Mouse (Mus musculus): Measurements from ENCODE around the gene Arap2. TPM values are rescaled to one million over a fixed set of nuclear protein-coding genes. Genes with fewer than 3 reads are reported as not detected.

The Arap2 gene
- 1.2 and 1.5 TPM in 2 replicates for polyA plus RNA-seq (2016; fragmentation: Nextera tagmentation; extraction: Ambion mirVana)

DNA sequence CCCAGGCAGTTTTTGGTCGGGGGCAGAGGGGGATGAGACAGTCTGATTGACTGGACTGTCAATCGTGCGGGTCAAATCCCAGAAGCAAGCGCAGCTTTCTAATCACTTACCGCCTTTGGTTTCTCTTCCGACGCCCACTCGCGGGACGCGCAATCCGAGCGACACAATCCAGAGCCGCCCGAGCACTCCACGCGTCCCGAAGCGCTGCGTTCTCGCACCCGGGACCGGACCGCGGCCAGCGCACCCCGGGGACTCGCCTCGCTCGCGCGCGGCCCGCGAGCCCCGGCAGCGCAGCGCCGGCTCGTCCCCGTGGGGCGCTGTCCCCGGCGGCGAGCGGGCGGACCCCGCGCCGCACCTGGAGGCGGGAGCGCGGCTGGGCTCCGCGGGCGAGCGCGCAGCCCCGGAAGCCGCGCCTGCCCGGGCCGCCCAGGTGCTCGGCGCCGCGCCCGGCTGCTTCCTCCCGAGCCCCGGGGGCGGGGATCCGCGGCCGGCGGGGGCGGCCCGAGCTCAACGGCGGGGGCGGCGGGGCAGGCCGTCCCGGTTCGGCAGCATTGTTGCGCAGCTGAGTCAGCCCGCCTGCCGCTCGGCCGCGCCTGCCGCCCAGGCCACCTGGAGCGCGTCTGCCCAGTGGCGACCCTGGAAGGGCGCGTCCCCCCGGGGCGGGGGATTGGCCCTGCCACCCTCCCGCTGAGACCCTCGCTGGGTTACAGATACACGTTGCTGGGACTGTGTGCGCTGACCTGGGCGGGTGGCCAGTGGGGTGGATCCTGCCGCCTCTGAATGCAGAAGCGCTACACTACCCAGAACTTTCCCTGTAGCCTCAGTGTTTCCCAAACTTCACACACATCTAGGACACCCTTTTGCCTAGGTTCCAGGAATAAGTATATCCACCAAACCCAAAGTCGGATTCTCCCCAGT, at the start of gene Arap2:
TSS of gene Arap2 (minus strand) at position 376 of the 918 bp plus-strand sequence.
- WGBS: under 1% methylated on average over 79 of the region's 106 CpGs
- no peaks in the 10 kb centered on the region for H3K9me3 ChIP-seq

GRCm38 (mm10) chr5:62815741-62816140, 49.8 kb upstream of the Arap2 start:
- Histone ChIP-seq H3K9me3 (no peaks in the 10 kb centered on the region), H3K4me1 (replicated peaks) (no peaks in the 10 kb centered on the region), H3K4me3 (replicated peaks) (no peak overlapping the region), H3K27ac (no peak overlapping the region), H3K27me3 (no peaks in the 10 kb centered on the region), H3K36me3 (no peaks in the 10 kb centered on the region), H3K9ac (replicated peaks) (no peak overlapping the region), H3K4me2 (no peak overlapping the region)
- WGBS: 61% methylated on average over 1 of the region's 1 CpGs
- ATAC-seq (ENCODE audit: insufficient number of reproducible peaks, insufficient read depth, low FRiP score, low TSS enrichment, low read depth): no peak

More for the DNA sequence above, at the start of gene Arap2:
- peaks cover 21% of the 10 kb centered on the region for H3K27me3 ChIP-seq
- peak within 1 kb of the TSS; percentile 85 for H3K4me2 ChIP-seq
- no peaks in the 10 kb centered on the region for H3K36me3 ChIP-seq
- H3K27ac ChIP-seq: no peak within 1 kb of the TSS
- no peaks in the 10 kb centered on the region for H3K4me1 ChIP-seq (replicated peaks)
- peak; percentile 72 for ATAC-seq (ENCODE audit: insufficient number of reproducible peaks, insufficient read depth, low FRiP score, low TSS enrichment, low read depth)
- peak within 1 kb of the TSS; percentile 67 for H3K4me3 ChIP-seq (replicated peaks)
- H3K9ac ChIP-seq (replicated peaks): peak within 1 kb of the TSS; percentile 65

DNA sequence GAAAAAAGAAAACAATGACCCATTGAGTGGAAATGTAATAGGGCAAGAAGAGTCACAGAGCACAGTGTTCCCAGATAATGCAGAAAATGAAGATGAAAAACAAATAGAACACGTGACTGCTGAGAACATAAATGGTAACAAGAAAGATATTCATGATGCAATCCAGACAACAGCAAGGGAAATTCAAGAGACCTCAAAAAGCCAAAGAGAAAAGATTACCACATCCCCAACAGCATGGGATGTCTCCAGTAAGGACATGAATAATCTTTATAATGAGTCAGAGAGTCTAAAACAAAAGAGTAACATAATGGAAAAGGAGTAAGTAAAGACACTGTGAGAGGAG, 48.1 kb upstream of the Arap2 start:
- Histone ChIP-seq H3K4me3 (replicated peaks) (no peak overlapping the region), H3K9ac (replicated peaks) (no peak overlapping the region), H3K4me1 (replicated peaks) (no peaks in the 10 kb centered on the region), H3K27me3 (no peaks in the 10 kb centered on the region), H3K27ac (no peak overlapping the region), H3K4me2 (no peak overlapping the region), H3K36me3 (no peaks in the 10 kb centered on the region), H3K9me3 (no peaks in the 10 kb centered on the region)
- ATAC-seq (ENCODE audit: insufficient number of reproducible peaks, insufficient read depth, low FRiP score, low TSS enrichment, low read depth): no peak
- WGBS: 78% methylated on average over 1 of the region's 1 CpGs

DNA sequence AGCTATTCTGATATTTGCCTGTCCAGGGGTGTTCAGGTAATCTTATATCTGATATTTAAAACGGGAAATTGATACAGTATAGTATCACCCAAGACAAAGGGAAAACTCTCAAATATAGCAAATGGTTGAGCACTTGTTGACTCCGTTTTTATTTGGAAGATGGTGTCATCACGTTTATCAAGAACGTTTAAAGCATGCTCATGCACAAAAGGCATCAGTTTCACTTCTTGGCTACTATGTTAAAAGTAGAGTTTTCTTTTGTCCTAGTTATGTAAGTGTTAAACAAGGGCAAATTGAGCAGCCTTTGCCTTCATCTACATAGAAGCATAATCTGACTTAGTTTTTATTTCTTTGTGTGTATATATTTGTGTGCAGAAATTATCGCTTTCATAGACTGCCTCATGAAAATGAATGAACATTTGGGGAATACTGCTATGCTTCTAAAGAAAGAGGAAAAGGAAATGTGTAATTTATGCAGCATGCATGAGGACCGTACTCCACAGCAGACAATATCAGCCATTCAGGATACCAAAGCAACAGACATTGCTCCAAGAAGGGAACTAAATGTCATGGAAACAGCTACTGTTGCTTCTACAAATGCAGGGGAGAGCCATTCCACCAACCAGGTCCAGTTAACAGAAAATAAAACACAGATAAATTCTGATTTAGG, 47.6 kb upstream of the Arap2 start, which contains the start of gene Dthd1:
TSS of gene Dthd1 (plus strand) at position 422 of the 670 bp plus-strand sequence.
- no peak within 1 kb of the TSS for H3K9ac ChIP-seq (replicated peaks)
- H3K36me3 ChIP-seq: no peaks in the 10 kb centered on the region
- no peak within 1 kb of the TSS for H3K27ac ChIP-seq
- no peak within 1 kb of the TSS for H3K4me3 ChIP-seq (replicated peaks)
- 0 out of 2 replicates have a peak, but pooled peaks cover 4% of the 10 kb centered on the region for H3K9me3 ChIP-seq
- no peak for ATAC-seq (ENCODE audit: insufficient number of reproducible peaks, insufficient read depth, low FRiP score, low TSS enrichment, low read depth)
- no peaks in the 10 kb centered on the region for H3K27me3 ChIP-seq
- H3K4me2 ChIP-seq: no peak within 1 kb of the TSS
- whole genome bisulfite sequencing: 86% methylated on average over 6 of the region's 6 CpGs
- H3K4me1 ChIP-seq (replicated peaks): no peaks in the 10 kb centered on the region

GRCm38 (mm10) chr5:62792776-62793175, 26.8 kb upstream of the Arap2 start:
- H3K4me1 ChIP-seq (replicated peaks): no peaks in the 10 kb centered on the region
- 74% methylated on average over 1 of the region's 1 CpGs for WGBS
- no peak overlapping the region for H3K4me2 ChIP-seq
- H3K9ac ChIP-seq (replicated peaks): no peak overlapping the region
- no peak for ATAC-seq (ENCODE audit: insufficient number of reproducible peaks, insufficient read depth, low FRiP score, low TSS enrichment, low read depth)
- no peaks in the 10 kb centered on the region for H3K36me3 ChIP-seq
- H3K27me3 ChIP-seq: no peaks in the 10 kb centered on the region
- no peak overlapping the region for H3K27ac ChIP-seq
- H3K4me3 ChIP-seq (replicated peaks): no peak overlapping the region
- H3K9me3 ChIP-seq: no peaks in the 10 kb centered on the region

DNA sequence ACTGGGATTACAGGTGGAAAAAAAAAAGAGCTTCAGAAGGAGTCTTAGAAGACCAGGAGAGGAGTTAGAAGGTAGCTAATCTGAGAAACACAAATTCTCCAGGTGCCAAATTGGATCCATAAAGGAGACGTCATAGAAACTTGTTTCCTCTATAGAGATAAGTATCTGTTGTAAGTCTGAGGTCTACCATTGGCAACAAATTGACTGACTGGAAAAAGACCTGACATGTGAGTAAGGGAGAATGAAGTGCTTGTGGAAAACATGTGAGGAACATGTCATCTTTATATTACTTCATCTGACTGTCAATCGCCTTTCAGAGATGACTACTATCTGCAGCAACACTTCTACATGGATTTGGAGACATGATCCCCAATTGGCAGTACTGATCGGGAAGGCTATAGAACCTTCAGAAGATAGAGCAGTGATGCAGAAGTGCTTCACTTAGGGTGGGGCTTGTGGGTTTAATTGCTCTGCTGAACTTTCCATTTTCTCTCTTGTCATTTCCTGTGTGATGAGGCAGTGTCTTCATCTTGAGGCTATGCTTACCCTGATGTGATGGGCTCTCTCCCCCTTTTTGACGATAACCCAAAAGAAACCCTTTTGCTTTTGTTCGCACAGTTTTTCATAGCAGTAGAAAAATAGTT, 25.1 kb upstream of the Arap2 start:
- Histone ChIP-seq H3K27me3 (no peaks in the 10 kb centered on the region), H3K4me3 (replicated peaks) (no peak overlapping the region), H3K27ac (no peak overlapping the region), H3K36me3 (no peaks in the 10 kb centered on the region), H3K9ac (replicated peaks) (no peak overlapping the region), H3K9me3 (no peaks in the 10 kb centered on the region), H3K4me1 (replicated peaks) (no peaks in the 10 kb centered on the region), H3K4me2 (no peak overlapping the region)
- 88% methylated on average over 5 of the region's 5 CpGs for WGBS
- no peak for ATAC-seq (ENCODE audit: insufficient number of reproducible peaks, insufficient read depth, low FRiP score, low TSS enrichment, low read depth)

GRCm38 (mm10) chr5:62786809-62787208, 20.9 kb upstream of the Arap2 start:
- WGBS: 81% methylated on average over 3 of the region's 3 CpGs

DNA sequence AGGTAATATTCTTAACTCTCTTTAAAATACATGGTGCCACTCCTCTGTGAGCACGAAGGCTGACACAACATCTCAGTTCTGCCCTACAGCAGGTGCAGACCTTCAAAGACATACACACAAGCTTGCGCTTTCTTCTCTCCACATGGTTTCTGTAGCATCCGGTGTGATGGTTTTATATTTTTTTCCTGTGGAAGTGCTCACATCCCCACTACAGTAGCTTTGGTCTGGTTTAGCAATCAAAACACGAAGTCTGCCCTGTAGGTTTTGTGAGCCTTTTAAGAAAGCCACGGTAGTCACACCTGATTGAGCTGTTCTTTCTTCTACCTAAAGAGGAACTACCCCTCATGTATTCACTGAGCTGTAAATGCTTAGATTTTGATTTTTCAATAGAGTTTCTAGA, 12.7 kb upstream of the Arap2 start:
- Histone ChIP-seq H3K27ac (no peak overlapping the region), H3K36me3 (no peaks in the 10 kb centered on the region), H3K9me3 (no peaks in the 10 kb centered on the region), H3K27me3 (no peaks in the 10 kb centered on the region), H3K4me2 (no peak overlapping the region), H3K9ac (replicated peaks) (no peak overlapping the region), H3K4me1 (replicated peaks) (no peaks in the 10 kb centered on the region), H3K4me3 (replicated peaks) (no peak overlapping the region)
- ATAC-seq (ENCODE audit: insufficient number of reproducible peaks, insufficient read depth, low FRiP score, low TSS enrichment, low read depth): no peak
- WGBS: 77% methylated on average over 5 of the region's 5 CpGs

More at GRCm38 (mm10) chr5:62786809-62787208, 20.9 kb upstream of the Arap2 start:
- H3K9ac ChIP-seq (replicated peaks): no peak overlapping the region
- H3K4me2 ChIP-seq: no peak overlapping the region
- no peaks in the 10 kb centered on the region for H3K4me1 ChIP-seq (replicated peaks)
- no peaks in the 10 kb centered on the region for H3K9me3 ChIP-seq
- H3K27me3 ChIP-seq: no peaks in the 10 kb centered on the region
- no peaks in the 10 kb centered on the region for H3K36me3 ChIP-seq
- H3K27ac ChIP-seq: no peak overlapping the region
- ATAC-seq (ENCODE audit: insufficient number of reproducible peaks, insufficient read depth, low FRiP score, low TSS enrichment, low read depth): no peak
- no peak overlapping the region for H3K4me3 ChIP-seq (replicated peaks)

- no peaks in the 10 kb centered on the region for H3K36me3 ChIP-seq
- H3K9me3 ChIP-seq: no peaks in the 10 kb centered on the region
- H3K27ac ChIP-seq: no peak overlapping the region
- no peaks in the 10 kb centered on the region for H3K4me1 ChIP-seq (replicated peaks)
- ATAC-seq (ENCODE audit: insufficient number of reproducible peaks, insufficient read depth, low FRiP score, low TSS enrichment, low read depth): no peak
- H3K27me3 ChIP-seq: no peaks in the 10 kb centered on the region
- no peak overlapping the region for H3K4me2 ChIP-seq
- no peak overlapping the region for H3K9ac ChIP-seq (replicated peaks)
- no peak overlapping the region for H3K4me3 ChIP-seq (replicated peaks)
- WGBS: 92% methylated on average over 8 of the region's 8 CpGs
These were observed 11.8 kb upstream of the Arap2 start for GRCm38 (mm10) chr5:62777804-62778203.

- H3K27ac ChIP-seq: no peak overlapping the region
- no peaks in the 10 kb centered on the region for H3K4me1 ChIP-seq (replicated peaks)
- H3K36me3 ChIP-seq: no peaks in the 10 kb centered on the region
- H3K4me2 ChIP-seq: no peak overlapping the region
- no peak for ATAC-seq (ENCODE audit: insufficient number of reproducible peaks, insufficient read depth, low FRiP score, low TSS enrichment, low read depth)
- H3K9ac ChIP-seq (replicated peaks): no peak overlapping the region
- H3K4me3 ChIP-seq (replicated peaks): no peak overlapping the region
- H3K9me3 ChIP-seq: no peaks in the 10 kb centered on the region
- peaks cover 7% of the 10 kb centered on the region for H3K27me3 ChIP-seq
- WGBS: 83% methylated on average over 11 of the region's 11 CpGs
These were observed 6.0 kb upstream of the Arap2 start for GRCm38 (mm10) chr5:62771775-62772599.
